Mouse (Mus musculus) bone marrow, adult 2 months (tissue): Measurements from ENCODE around the gene Ipmk. TPM values are rescaled to one million over a fixed set of nuclear protein-coding genes. Genes with fewer than 3 reads are reported as not detected.
"Not testable (repeated sequence)": the region's sequence is repeated elsewhere in the genome, so short reads cannot be mapped to it uniquely, and the experiment has no call there.

Experiments
- H3K27ac ChIP-seq: fragments of 200-500 bp; 2 replicates; pipeline ENCODE4 v1.5.1; 2012; ENCODE audit warnings: low read depth, mild to moderate bottlenecking, control low read depth, inconsistent platforms, low read length; ENCODE audit not compliant: control insufficient read depth, poor library complexity, insufficient read depth
- H3K4me1 ChIP-seq: fragments of 200-500 bp; 2 replicates; pipeline ENCODE4 v1.6.1; 2011; ENCODE audit warnings: low read length; ENCODE audit not compliant: control insufficient read depth, insufficient read depth
- H3K4me3 ChIP-seq: fragments of 200-500 bp; replicated peaks from 2 replicates; pipeline ENCODE3; 2011; ENCODE audit warnings: mild to moderate bottlenecking, low read depth, low read length, control low read depth; ENCODE audit not compliant: control insufficient read depth
- CTCF ChIP-seq: fragments of 200-500 bp; IDR thresholded peaks from 2 replicates; pipeline ENCODE4 v1.5.1; 2011; ENCODE audit warnings: low read length, control low read depth; ENCODE audit not compliant: control insufficient read depth, insufficient read depth
- POLR2A ChIP-seq: fragments of 200-500 bp; IDR thresholded peaks from 2 replicates; pipeline ENCODE4 v1.6.1; 2011; ENCODE audit warnings: low read depth, mild to moderate bottlenecking, control low read depth, low read length, borderline replicate concordance; ENCODE audit not compliant: control insufficient read depth
- WGBS: fragments of 180-500 bp; shearing (Covaris S2); methylation state at CpG from one replicate; pipeline ENCODE4 v1.1.7; 2018; 5-methylcytosine and 5-hydroxymethylcytosine counted together
- polyA plus RNA-seq: library from polyadenylated mRNA; stranded (reverse); fragments of >200 nt; gene quantifications from 2 replicates; pipeline ENCODE4 v1.2.4, GENCODE M21; 2011; ENCODE audit warnings: low replicate concordance; ENCODE audit not compliant: missing spikeins, insufficient read depth, insufficient read length

Gene Ipmk
- polyA plus RNA-seq, 1 experiment, result 16.2 TPM

- Histone ChIP-seq H3K4me3 (no peak overlapping the region), H3K27ac (no peak overlapping the region), H3K4me1 (no peaks in the 10 kb centered on the region)
- TF ChIP-seq POLR2A, result no peak
- no peak for TF ChIP-seq CTCF
- WGBS, result 56% methylated on average over 13 of the region's 13 CpGs
Observed at GRCm38 (mm10) chr10:71428246-71428864, 80.8 kb downstream of the Ipmk start.

GRCm38 (mm10) chr10:71430661-71431060 is 83.1 kb downstream of the Ipmk start:
- H3K27ac ChIP-seq, result no peak overlapping the region
- no peaks in the 10 kb centered on the region for H3K4me1 ChIP-seq
- H3K4me3 ChIP-seq, result no peak overlapping the region
- 91% methylated on average over 6 of the region's 6 CpGs for WGBS
- no peak for TF ChIP-seq POLR2A
- TF ChIP-seq CTCF, result no peak

GRCm38 (mm10) chr10:71443086-71443485 is 95.5 kb downstream of the Ipmk start:
- no peak for TF ChIP-seq CTCF
- no peak for TF ChIP-seq POLR2A

DNA sequence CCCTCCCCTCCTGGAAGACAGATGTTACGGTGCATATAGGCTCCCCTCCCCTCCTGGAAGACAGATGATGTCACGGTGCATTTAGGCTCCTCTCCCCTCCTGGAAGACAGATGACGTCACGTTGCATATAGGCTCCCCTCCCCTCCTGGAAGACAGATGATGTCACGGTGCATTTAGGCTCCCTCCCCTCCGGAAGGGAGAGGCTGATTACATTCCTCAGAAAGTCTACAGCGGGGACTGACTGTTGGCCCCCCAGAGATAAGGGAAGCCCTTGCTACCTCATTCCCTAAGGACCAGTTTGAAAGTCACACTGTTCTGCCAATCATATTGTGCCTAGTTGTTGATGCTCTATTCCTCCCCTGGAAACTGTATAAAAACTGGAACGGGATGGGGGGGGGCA is 100.1 kb downstream of the Ipmk start:
- H3K27ac ChIP-seq, result no peak overlapping the region
- TF ChIP-seq CTCF (no peak), POLR2A (no peak)
- WGBS, result 82% methylated on average over 8 of the region's 8 CpGs

More at GRCm38 (mm10) chr10:71443086-71443485, 95.5 kb downstream of the Ipmk start:
- Histone ChIP-seq H3K4me3 (no peak overlapping the region), H3K4me1 (no peaks in the 10 kb centered on the region), H3K27ac (no peak overlapping the region)

GRCm38 (mm10) chr10:71448284-71448683 is 100.7 kb downstream of the Ipmk start:
- H3K4me3 ChIP-seq, result no peak overlapping the region
- no peaks in the 10 kb centered on the region for H3K4me1 ChIP-seq
- no peak for TF ChIP-seq CTCF
- TF ChIP-seq POLR2A, result no peak
- 77% methylated on average over 5 of the region's 5 CpGs for WGBS
- no peak overlapping the region for H3K27ac ChIP-seq

More for the DNA sequence above, 100.1 kb downstream of the Ipmk start:
- Histone ChIP-seq H3K4me3 (no peak overlapping the region), H3K4me1 (no peaks in the 10 kb centered on the region)

DNA sequence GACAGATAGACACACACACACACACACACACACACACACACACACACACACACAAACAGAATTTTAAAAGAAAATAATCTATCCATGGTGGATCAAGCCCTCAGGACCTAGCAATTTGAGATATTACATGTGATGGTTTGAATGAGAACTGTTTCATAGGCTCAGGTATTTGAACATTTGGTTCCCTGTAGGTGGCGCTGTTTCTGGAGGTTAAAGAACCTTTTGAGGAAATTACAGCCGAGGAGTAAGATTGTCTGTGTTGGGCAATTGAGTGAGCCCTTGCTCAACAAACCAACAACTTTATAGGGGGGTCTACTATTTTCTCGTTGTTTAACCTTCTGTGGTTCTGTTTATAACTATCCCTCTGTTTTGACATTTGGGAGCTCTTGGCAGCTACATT is 107.8 kb downstream of the Ipmk start:
- TF ChIP-seq POLR2A, result no peak
- Histone ChIP-seq H3K4me1 (no peaks in the 10 kb centered on the region), H3K4me3 (no peak overlapping the region), H3K27ac (no peak overlapping the region)
- 64% methylated on average over 3 of the region's 3 CpGs for WGBS

- not testable (repeated sequence) for H3K27ac ChIP-seq, H3K4me1 ChIP-seq, H3K4me3 ChIP-seq
- 84% methylated on average over 13 of the region's 13 CpGs for WGBS
Observed at GRCm38 (mm10) chr10:71462371-71462770, 114.8 kb downstream of the Ipmk start.

DNA sequence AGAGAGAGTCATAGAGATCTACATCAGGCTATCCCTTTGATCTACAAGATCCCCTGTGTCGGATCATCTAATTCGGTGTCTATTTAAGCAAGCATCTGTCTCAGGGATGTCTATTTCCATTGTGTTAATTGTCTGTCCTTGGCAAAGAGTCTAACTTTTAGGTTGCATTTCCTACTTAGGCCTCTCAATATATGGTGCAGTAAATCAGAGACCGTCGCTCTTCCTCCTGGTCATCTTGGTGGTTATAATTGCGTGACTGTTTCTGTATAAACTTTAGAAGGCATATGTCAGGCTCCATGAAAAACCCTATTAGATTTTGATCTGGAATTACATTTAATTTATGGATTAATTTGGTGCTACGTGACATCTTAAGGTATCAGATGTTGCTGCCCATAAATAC is 116.9 kb downstream of the Ipmk start:
- H3K27ac ChIP-seq, result no peak overlapping the region
- TF ChIP-seq CTCF (no peak), POLR2A (no peak)
- 82% methylated on average over 6 of the region's 6 CpGs for WGBS
- no peak overlapping the region for H3K4me3 ChIP-seq
- no peaks in the 10 kb centered on the region for H3K4me1 ChIP-seq

DNA sequence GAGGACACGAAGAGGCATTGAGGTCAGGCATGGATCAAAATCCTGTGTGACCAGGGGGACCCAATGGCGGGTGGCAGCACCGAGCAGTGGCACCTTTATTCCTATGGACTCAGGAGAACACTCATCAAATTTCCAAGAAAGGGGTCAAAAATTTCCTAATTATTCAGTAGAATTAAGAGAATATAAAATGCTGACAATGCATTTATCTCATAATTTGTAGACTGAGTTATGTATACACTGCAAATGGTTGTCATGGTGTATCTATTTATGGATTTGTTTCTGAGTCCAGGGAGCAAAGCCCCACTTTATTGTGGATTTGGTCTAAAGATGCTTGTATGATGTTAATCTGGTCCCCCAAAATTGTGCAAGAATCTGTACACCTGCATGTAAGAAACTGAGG is 120.8 kb downstream of the Ipmk start:
- no peak overlapping the region for H3K4me3 ChIP-seq
- TF ChIP-seq CTCF, result no peak
- TF ChIP-seq POLR2A, result no peak
- H3K27ac ChIP-seq, result no peak overlapping the region
- no peaks in the 10 kb centered on the region for H3K4me1 ChIP-seq
- WGBS, result 72% methylated on average over 3 of the region's 3 CpGs

GRCm38 (mm10) chr10:71469751-71470150 is 122.2 kb downstream of the Ipmk start:
- WGBS, result 69% methylated on average over 13 of the region's 13 CpGs

More at GRCm38 (mm10) chr10:71469751-71470150, 122.2 kb downstream of the Ipmk start:
- TF ChIP-seq POLR2A (no peak), CTCF (no peak)
- H3K4me3 ChIP-seq, result no peak overlapping the region
- no peaks in the 10 kb centered on the region for H3K4me1 ChIP-seq
- no peak overlapping the region for H3K27ac ChIP-seq
